Mouse (Mus musculus) layer of hippocampus, postnatal 36 days (tissue): ENCODE results near the gene Prrc2c. TPM values are rescaled to one million over a fixed set of nuclear protein-coding genes. Genes with fewer than 3 reads are reported as not detected.
"Not testable (repeated sequence)": the region's sequence is repeated elsewhere in the genome, so short reads cannot be mapped to it uniquely, and the experiment has no call there.

Source experiments
- DNase-seq, 2 experiments: peaks; one replicate each; pipeline ENCODE4 v3.0.0; 2022
- total RNA-seq, 2 experiments: library from RNA; stranded (reverse); gene quantifications; 2 replicates each; pipeline ENCODE4 v1.2.3; 2021

Gene Prrc2c
- total RNA-seq = 100 to 1,000 TPM; 169 to 207 TPM

GRCm38 (mm10) chr1:162740401-162740835 is at the start of gene Prrc2c:
Gene Prrc2c, minus strand, starts transcription at chr1:162740556.
- DNase-seq = peak; percentile 98 to 99

DNA sequence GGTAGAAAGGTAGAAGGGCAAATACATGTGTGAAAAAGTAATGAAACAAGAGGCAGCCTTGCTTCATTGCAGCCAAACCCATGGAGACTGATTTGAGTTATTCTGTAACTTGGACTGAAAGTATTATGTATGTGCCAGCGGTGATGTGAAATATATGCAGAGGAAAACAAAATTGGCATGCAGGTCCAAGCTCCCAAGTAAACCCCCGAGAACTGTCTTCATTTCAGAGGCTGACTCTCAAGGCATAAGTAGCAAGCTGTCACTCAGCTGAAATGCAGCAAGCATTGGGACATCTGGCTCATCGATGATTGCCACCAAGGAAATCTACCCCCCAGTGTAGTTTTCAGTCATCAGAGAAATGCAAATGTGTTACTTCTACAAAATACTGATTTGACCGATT is 44.9 kb upstream of the Prrc2c start:
- no peak for DNase-seq

DNA sequence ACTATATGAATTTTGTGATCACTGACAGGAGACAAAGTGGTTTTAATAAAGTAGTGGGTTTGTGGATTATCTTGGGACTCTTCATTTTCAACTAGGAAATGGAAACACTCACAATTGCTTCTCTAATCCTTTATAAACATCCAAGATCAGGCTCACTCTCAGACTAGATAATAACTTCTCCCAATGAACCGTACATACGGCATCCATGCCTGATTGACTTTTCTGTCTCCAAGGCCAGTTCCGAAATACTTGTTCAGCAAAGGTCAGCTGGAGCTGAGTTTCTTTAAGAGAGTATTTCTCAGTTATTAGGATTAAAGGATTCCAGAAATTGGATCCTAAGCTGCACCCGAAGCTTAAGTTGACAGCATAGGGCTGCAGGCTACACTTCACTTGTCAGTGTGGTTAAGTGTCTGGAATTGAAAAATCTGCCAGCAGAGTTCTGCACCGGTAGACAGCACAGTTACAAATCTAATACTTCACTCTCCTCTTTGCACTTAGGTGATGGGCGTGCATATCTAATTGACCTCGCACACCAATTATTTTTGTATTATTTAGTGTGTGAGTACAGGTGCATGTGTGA is 43.4 kb upstream of the Prrc2c start:
- DNase-seq = no peak

- not testable (repeated sequence) for DNase-seq
Measured at GRCm38 (mm10) chr1:162781035-162781434, 40.7 kb upstream of the Prrc2c start.

GRCm38 (mm10) chr1:162777943-162778538 is 37.7 kb upstream of the Prrc2c start:
- DNase-seq = no peak

- DNase-seq = no peak
Measured at GRCm38 (mm10) chr1:162773661-162774060, 33.3 kb upstream of the Prrc2c start.

GRCm38 (mm10) chr1:162771617-162772360 is 31.4 kb upstream of the Prrc2c start:
- DNase-seq = no peak

DNA sequence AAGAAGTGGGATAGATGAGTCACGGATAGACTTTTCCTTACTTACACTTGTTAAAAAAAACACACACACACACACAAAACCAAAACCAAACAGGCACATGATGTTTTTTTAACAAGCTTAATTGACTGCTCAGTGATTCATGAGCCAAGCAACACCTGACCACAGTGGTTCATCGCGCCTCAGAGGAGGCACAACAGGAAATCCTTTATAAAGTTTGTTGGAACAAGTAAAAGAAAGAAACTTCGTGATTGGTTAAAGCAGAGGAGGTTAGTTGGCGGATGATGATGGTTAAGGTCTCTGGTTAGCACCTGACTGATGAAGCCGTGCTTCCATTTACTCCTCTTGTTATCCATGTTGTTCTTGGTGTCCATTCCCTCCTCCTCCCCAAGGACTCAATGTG is 11.7 kb upstream of the Prrc2c start:
- DNase-seq = no peak

- DNase-seq = peak in 1 of 2 experiments; percentile 9
Measured at GRCm38 (mm10) chr1:162749607-162750006, 9.3 kb upstream of the Prrc2c start.

GRCm38 (mm10) chr1:162748761-162749160 is 8.4 kb upstream of the Prrc2c start:
- DNase-seq = no peak

GRCm38 (mm10) chr1:162739831-162740394 is 443 bp downstream of the Prrc2c start:
- no peak for DNase-seq

- no peak for DNase-seq
Measured at GRCm38 (mm10) chr1:162739406-162739805, 950 bp downstream of the Prrc2c start.

GRCm38 (mm10) chr1:162738472-162738871 is 1.9 kb downstream of the Prrc2c start:
- no peak for DNase-seq

- no peak for DNase-seq
Measured at GRCm38 (mm10) chr1:162735084-162735483, 5.3 kb downstream of the Prrc2c start.

GRCm38 (mm10) chr1:162734283-162734682 is 6.1 kb downstream of the Prrc2c start:
- DNase-seq = no peak

GRCm38 (mm10) chr1:162732041-162732440 is 8.3 kb downstream of the Prrc2c start:
- no peak for DNase-seq

- no peak for DNase-seq
Measured at GRCm38 (mm10) chr1:162729436-162729835, 10.9 kb downstream of the Prrc2c start.

- DNase-seq = no peak
Measured at GRCm38 (mm10) chr1:162727981-162728380, 12.4 kb downstream of the Prrc2c start.

GRCm38 (mm10) chr1:162723610-162724009 is 16.7 kb downstream of the Prrc2c start:
- no peak for DNase-seq

- DNase-seq = no peak
Measured at GRCm38 (mm10) chr1:162720645-162721044, 19.7 kb downstream of the Prrc2c start.

GRCm38 (mm10) chr1:162700389-162701066 is 39.8 kb downstream of the Prrc2c start:
- DNase-seq = no peak

GRCm38 (mm10) chr1:162697866-162698265 is 42.5 kb downstream of the Prrc2c start:
- DNase-seq = no peak

DNA sequence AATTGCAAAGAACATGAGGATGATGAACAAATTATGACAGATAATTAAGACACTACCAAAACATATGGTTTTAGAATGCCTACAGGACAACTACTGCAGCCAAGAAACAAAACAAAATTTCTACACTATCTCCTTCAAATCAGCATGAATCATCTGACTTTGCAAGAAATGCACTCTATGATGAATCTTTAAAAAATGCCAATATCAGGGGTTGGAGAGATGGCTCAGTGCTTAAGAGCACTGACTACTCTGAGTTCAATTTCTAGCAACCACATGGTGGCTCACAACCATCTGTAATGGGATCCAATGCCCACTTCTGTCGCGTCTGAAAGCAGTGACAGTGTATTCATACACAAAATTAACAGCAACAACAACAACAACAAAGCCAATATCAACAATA is 46.6 kb downstream of the Prrc2c start:
- DNase-seq = no peak
